Mouse (Mus musculus) embryonic facial prominence, embryonic 11.5 days (tissue): ENCODE results near the gene Fer1l4. TPM values are rescaled to one million over a fixed set of nuclear protein-coding genes. Genes with fewer than 3 reads are reported as not detected.

Source experiments
- ATAC-seq: fragments of 200-750 bp; cut with Nextera tagmentation; replicated peaks from 2 replicates; pipeline ENCODE4 v1.8.0; 2017; ENCODE audit warnings: low read depth; ENCODE audit not compliant: insufficient number of reproducible peaks, low FRiP score, low TSS enrichment
- DNase-seq: peaks from one replicate; pipeline ENCODE4 v3.0.0-alpha.2; 2015; ENCODE audit warnings: low spot score
- H3K27ac ChIP-seq: fragments of 300-500 bp; sonication (generic); replicated peaks from 2 replicates; pipeline ENCODE4 v1.5.1; 2014; ENCODE audit warnings: mild to moderate bottlenecking, low read depth, low read length, control low read depth
- H3K27me3 ChIP-seq: fragments of 300-500 bp; sonication (generic); 2 replicates; pipeline ENCODE4 v1.6.1; 2014; ENCODE audit warnings: mild to moderate bottlenecking, low read length, moderate library complexity, mixed read lengths; ENCODE audit not compliant: control insufficient read depth, insufficient read depth
- H3K36me3 ChIP-seq: fragments of 300-500 bp; sonication (generic); replicated peaks from 2 replicates; pipeline ENCODE4 v1.6.1; 2014; ENCODE audit warnings: low read depth, mild to moderate bottlenecking, low read length, moderate library complexity, mixed read lengths; ENCODE audit not compliant: control insufficient read depth, insufficient read depth
- H3K4me1 ChIP-seq: fragments of 300-500 bp; sonication (generic); 2 replicates; pipeline ENCODE4 v1.6.1; 2014; ENCODE audit warnings: low read length, mixed read lengths; ENCODE audit not compliant: control insufficient read depth, insufficient read depth
- H3K4me2 ChIP-seq: fragments of 300-500 bp; sonication (generic); 2 replicates; pipeline ENCODE4 v1.6.1; 2014; ENCODE audit warnings: low read depth, mild to moderate bottlenecking, control low read depth, low read length, moderate library complexity
- H3K4me3 ChIP-seq: fragments of 300-500 bp; sonication (generic); 2 replicates; pipeline ENCODE4 v1.5.1; 2014; ENCODE audit warnings: low read depth, low read length, control low read depth
- H3K9ac ChIP-seq: fragments of 300-500 bp; sonication (generic); replicated peaks from 2 replicates; pipeline ENCODE4 v1.6.1; 2014; ENCODE audit warnings: mild to moderate bottlenecking, control low read depth, low read length
- H3K9me3 ChIP-seq: fragments of 300-500 bp; sonication (generic); replicated peaks from 2 replicates; pipeline ENCODE4 v1.6.1; 2016; ENCODE audit warnings: mild to moderate bottlenecking, low read length, inconsistent platforms, mixed read lengths; ENCODE audit not compliant: control insufficient read depth
- WGBS: fragments of 180-500 bp; shearing (Covaris S2); extraction: QIAGEN DNeasy Blood & Tissue Kit; methylation state at CpG from one replicate; pipeline ENCODE4 v1.1.7; 2014; 5-methylcytosine and 5-hydroxymethylcytosine counted together
- polyA plus RNA-seq: library from polyadenylated mRNA; unstranded; fragments of >200 nt; fragmentation: Nextera tagmentation; extraction: Ambion mirVana; gene quantifications from 2 replicates; pipeline ENCODE4 v1.2.1, GENCODE M21; 2014

Gene Fer1l4
- polyA plus RNA-seq, 1 experiment from 2014 or later, result 0.10 TPM

GRCm38 (mm10) chr2:156047929-156048328 is 4.8 kb downstream of the Fer1l4 start:
- 7% methylated on average over 19 of the region's 19 CpGs for WGBS
- peak; percentile 37 for DNase-seq
- Histone ChIP-seq H3K4me2 (peak overlapping the region; percentile 19; the same call in 1 of the 2 replicates), H3K27me3 (peaks cover 4% of the 10 kb centered on the region; the same call in 1 of the 2 replicates), H3K27ac (no peak overlapping the region), H3K9ac (no peak overlapping the region; the same call in 1 of the 2 replicates), H3K4me1 (no peaks in the 10 kb centered on the region), H3K36me3 (no peaks in the 10 kb centered on the region), H3K9me3 (no peaks in the 10 kb centered on the region), H3K4me3 (0 out of 2 replicates have a peak overlapping the region, but pooled peaks have one; percentile 5)
- no peak for ATAC-seq

- Histone ChIP-seq H3K36me3 (no peaks in the 10 kb centered on the region), H3K27me3 (peaks cover 4% of the 10 kb centered on the region; the same call in 1 of the 2 replicates), H3K4me1 (no peaks in the 10 kb centered on the region), H3K9me3 (no peaks in the 10 kb centered on the region), H3K9ac (no peak overlapping the region), H3K4me2 (no peak overlapping the region), H3K4me3 (no peak overlapping the region), H3K27ac (no peak overlapping the region)
- DNase-seq (no peak), ATAC-seq (no peak)
- WGBS, result 82% methylated on average over 8 of the region's 8 CpGs
Measured at GRCm38 (mm10) chr2:156042903-156043302, 9.8 kb downstream of the Fer1l4 start.

- Histone ChIP-seq H3K36me3 (no peaks in the 10 kb centered on the region), H3K9ac (no peak overlapping the region), H3K9me3 (no peaks in the 10 kb centered on the region), H3K4me3 (no peak overlapping the region), H3K4me1 (no peaks in the 10 kb centered on the region), H3K27ac (no peak overlapping the region), H3K4me2 (no peak overlapping the region), H3K27me3 (no peaks in the 10 kb centered on the region)
- 85% methylated on average over 3 of the region's 3 CpGs for WGBS
- no peak for ATAC-seq
- DNase-seq, result no peak
Measured at GRCm38 (mm10) chr2:156039390-156039789, 13.4 kb downstream of the Fer1l4 start.

GRCm38 (mm10) chr2:156025482-156025881 is 27.3 kb downstream of the Fer1l4 start:
- no peak overlapping the region for H3K27ac ChIP-seq
- H3K36me3 ChIP-seq, result no peaks in the 10 kb centered on the region
- H3K4me2 ChIP-seq, result no peak overlapping the region
- no peaks in the 10 kb centered on the region for H3K9me3 ChIP-seq
- no peaks in the 10 kb centered on the region for H3K27me3 ChIP-seq
- DNase-seq (no peak), ATAC-seq (no peak)
- H3K4me1 ChIP-seq, result no peaks in the 10 kb centered on the region
- no peak overlapping the region for H3K4me3 ChIP-seq
- no peak overlapping the region for H3K9ac ChIP-seq

- no peaks in the 10 kb centered on the region for H3K27me3 ChIP-seq
- no peak overlapping the region for H3K27ac ChIP-seq
- H3K9me3 ChIP-seq, result no peaks in the 10 kb centered on the region
- H3K4me3 ChIP-seq, result no peak overlapping the region
- WGBS, result 85% methylated on average over 2 of the region's 2 CpGs
- H3K4me1 ChIP-seq, result no peaks in the 10 kb centered on the region
- peaks cover 15% of the 10 kb centered on the region for H3K36me3 ChIP-seq
- ATAC-seq (no peak), DNase-seq (no peak)
- no peak overlapping the region for H3K9ac ChIP-seq
- H3K4me2 ChIP-seq, result no peak overlapping the region
Measured at GRCm38 (mm10) chr2:156021765-156022164, 31.0 kb downstream of the Fer1l4 start.

GRCm38 (mm10) chr2:156021219-156021618 is 31.5 kb downstream of the Fer1l4 start:
- Histone ChIP-seq H3K9ac (no peak overlapping the region), H3K27ac (no peak overlapping the region), H3K9me3 (no peaks in the 10 kb centered on the region), H3K27me3 (no peaks in the 10 kb centered on the region), H3K4me2 (no peak overlapping the region), H3K36me3 (peaks cover 19% of the 10 kb centered on the region), H3K4me3 (no peak overlapping the region), H3K4me1 (no peaks in the 10 kb centered on the region)
- ATAC-seq (no peak), DNase-seq (no peak)
- WGBS, result 92% methylated on average over 8 of the region's 8 CpGs

- H3K4me3 ChIP-seq, result no peak overlapping the region
- peaks cover 38% of the 10 kb centered on the region for H3K36me3 ChIP-seq
- DNase-seq (no peak), ATAC-seq (no peak)
- H3K4me1 ChIP-seq, result no peaks in the 10 kb centered on the region
- H3K27me3 ChIP-seq, result no peaks in the 10 kb centered on the region
- H3K27ac ChIP-seq, result no peak overlapping the region
- H3K9me3 ChIP-seq, result no peaks in the 10 kb centered on the region
- H3K9ac ChIP-seq, result no peak overlapping the region
- H3K4me2 ChIP-seq, result no peak overlapping the region
- WGBS, result 91% methylated on average over 3 of the region's 3 CpGs
Measured at GRCm38 (mm10) chr2:156018106-156018505, 34.6 kb downstream of the Fer1l4 start.

GRCm38 (mm10) chr2:156007888-156008532 is 44.7 kb downstream of the Fer1l4 start, which contains the start of the genes 6430550D23Rik and Ergic3:
TSS of gene 6430550D23Rik (minus strand) at chr2:156007977.
TSS of gene Ergic3 (plus strand) at chr2:156008045.
- peak; percentile 99 for DNase-seq
- peak within 1 kb of the TSS; percentile 42 for H3K4me2 ChIP-seq
- H3K9ac ChIP-seq, result peak within 1 kb of the TSS; percentile 76
- peak; percentile 97 for ATAC-seq
- peak within 1 kb of the TSS; percentile 79 for H3K4me3 ChIP-seq
- H3K4me1 ChIP-seq, result no peaks in the 10 kb centered on the region
- H3K36me3 ChIP-seq, result peaks cover 7% of the 10 kb centered on the region
- no peaks in the 10 kb centered on the region for H3K27me3 ChIP-seq
- no peaks in the 10 kb centered on the region for H3K9me3 ChIP-seq
- H3K27ac ChIP-seq, result 0 out of 2 replicates have a peak within 1 kb of the TSS, but pooled peaks have one; percentile 22
- under 1% methylated on average over 45 of the region's 45 CpGs for WGBS
